Mouse (Mus musculus) hematopoietic stem cell, adult 5-6 weeks (primary cell): ENCODE data around the gene Slc9a3r2. TPM values are rescaled to one million over a fixed set of nuclear protein-coding genes. Genes with fewer than 3 reads are reported as not detected.

ENCODE experiments used
- ATAC-seq, 2 experiments: fragments of 125-278 bp in 1 of 2; replicated peaks in 1 of 2; 2 replicates each; pipeline ENCODE4 v1.8.0; 2016 to 2017; ENCODE audit warnings: inconsistent platforms in 2 of 2, mild to moderate bottlenecking in 2 of 2, moderate number of reproducible peaks in 2 of 2, low read depth in 1 of 2, moderate TSS enrichment in 1 of 2; ENCODE audit not compliant: low FRiP score in 2 of 2, poor library complexity in 2 of 2, severe bottlenecking in 2 of 2, insufficient read depth in 1 of 2, low TSS enrichment in 1 of 2
- total RNA-seq: library from RNA; stranded (forward); fragments of 172-1452, 232-1000 nt; gene quantifications from 2 replicates; pipeline ENCODE4 v1.2.3, GENCODE M21; 2017

Gene Slc9a3r2
- total RNA-seq, 1 experiment from 2014 or later: 2.2 TPM

GRCm38 (mm10) chr17:24644030-24644715 is 6.0 kb downstream of the Slc9a3r2 start:
- no peak for ATAC-seq

- no peak for ATAC-seq
Observed at GRCm38 (mm10) chr17:24642791-24643343, 7.3 kb downstream of the Slc9a3r2 start.

GRCm38 (mm10) chr17:24641944-24642343 is 8.2 kb downstream of the Slc9a3r2 start:
- ATAC-seq: no peak

- ATAC-seq: no peak
Observed at GRCm38 (mm10) chr17:24640581-24640980, 9.5 kb downstream of the Slc9a3r2 start.

GRCm38 (mm10) chr17:24640119-24640518 is 10.0 kb downstream of the Slc9a3r2 start:
- no peak for ATAC-seq

- no peak for ATAC-seq
Observed at GRCm38 (mm10) chr17:24639571-24639988, 10.5 kb downstream of the Slc9a3r2 start.

GRCm38 (mm10) chr17:24638840-24639239 is 11.3 kb downstream of the Slc9a3r2 start:
- no peak for ATAC-seq

- ATAC-seq: no peak
Observed at GRCm38 (mm10) chr17:24638214-24638613, 11.9 kb downstream of the Slc9a3r2 start.

GRCm38 (mm10) chr17:24636781-24637481 is 13.2 kb downstream of the Slc9a3r2 start:
- no peak for ATAC-seq

- ATAC-seq: no peak
Observed at GRCm38 (mm10) chr17:24635694-24636093, 14.4 kb downstream of the Slc9a3r2 start.

GRCm38 (mm10) chr17:24635024-24635423 is 15.1 kb downstream of the Slc9a3r2 start:
- ATAC-seq: no peak

- ATAC-seq: no peak
Observed at GRCm38 (mm10) chr17:24633831-24634230, 16.3 kb downstream of the Slc9a3r2 start.

DNA sequence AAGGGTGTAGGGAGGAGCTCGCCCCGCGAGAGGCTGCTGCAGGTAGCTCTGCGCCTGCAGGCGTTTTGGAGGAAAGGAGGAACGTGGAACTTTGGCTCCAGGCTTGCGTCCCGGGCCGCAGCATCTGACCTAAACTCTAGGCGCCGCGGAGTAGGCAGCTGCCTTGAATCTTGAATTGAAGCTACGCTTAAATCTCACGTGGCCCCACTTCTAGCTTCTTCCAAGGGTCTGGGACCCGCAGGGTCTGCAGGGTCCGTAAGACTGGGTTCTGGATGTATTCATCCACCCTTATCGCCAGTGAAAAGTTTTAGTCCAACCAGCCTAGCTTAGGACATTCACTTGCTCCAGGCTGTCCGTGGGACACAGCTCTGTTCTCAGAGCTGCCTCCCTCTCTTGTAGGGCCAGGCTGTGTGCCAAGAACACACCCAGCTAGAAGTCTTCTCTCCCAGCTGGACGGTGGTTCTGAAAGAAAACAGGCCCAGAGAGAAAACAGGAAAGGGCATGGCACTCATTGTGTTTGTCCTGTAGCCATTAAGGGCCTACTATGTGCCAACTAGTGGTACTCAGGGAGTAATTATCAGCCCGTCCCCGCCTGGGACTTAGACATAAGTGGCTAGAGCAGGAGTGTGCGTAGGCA is 17.2 kb downstream of the Slc9a3r2 start:
- ATAC-seq: no peak

- peak; percentile 75 to 92 for ATAC-seq
Observed at GRCm38 (mm10) chr17:24632167-24632812, 17.8 kb downstream of the Slc9a3r2 start, which contains the start of the genes Tsc2 and Nthl1. TSS of gene Tsc2 (minus strand) at chr17:24632630. TSS of gene Nthl1 (plus strand) at chr17:24632680.

DNA sequence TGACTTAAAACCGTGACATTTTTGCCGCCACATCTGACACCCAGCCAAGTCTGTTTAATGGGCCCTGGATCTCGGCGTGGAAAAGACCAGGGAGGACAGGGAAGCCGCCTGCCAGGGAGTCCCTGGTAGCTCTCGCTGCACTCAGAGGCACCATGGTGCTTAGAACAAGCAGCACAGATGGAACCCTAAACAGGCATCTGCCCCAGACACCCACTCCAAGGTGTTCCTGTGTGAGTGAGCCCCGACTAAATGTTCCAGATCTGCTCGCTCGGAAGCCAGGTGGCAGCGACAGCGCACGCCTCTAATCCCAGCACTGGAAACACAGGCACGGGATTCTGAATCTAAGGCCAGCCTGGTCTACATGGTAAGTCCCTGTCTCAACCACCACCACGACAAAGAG is 20.1 kb downstream of the Slc9a3r2 start:
- ATAC-seq: no peak

DNA sequence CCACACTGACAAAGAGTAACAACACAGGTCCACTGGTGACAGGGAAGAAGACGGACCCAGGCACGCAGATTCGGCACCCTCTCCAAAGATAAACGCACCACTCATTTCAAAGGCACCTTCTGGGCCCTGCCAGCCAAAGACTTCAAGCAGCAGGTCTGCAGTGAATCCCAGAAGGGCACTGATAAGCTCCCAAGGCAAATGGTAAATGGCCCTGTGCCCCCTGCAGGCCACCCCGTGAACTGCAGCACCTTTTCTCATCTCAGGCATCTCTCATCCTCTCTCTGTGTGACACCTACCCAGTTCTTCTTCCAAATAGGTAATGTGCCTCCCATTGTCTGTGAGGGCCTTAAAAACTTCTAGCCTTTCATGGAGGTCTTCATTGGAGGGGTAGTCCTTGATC is 21.5 kb downstream of the Slc9a3r2 start:
- peak; percentile 51 to 66; a peak in 3 of 4 replicates for ATAC-seq

- ATAC-seq: no peak
Observed at GRCm38 (mm10) chr17:24625472-24625871, 24.7 kb downstream of the Slc9a3r2 start.
